23 mouse cellular contexts compared by ENCODE assay signal in genomic region chr11:77506941-77507340, GRCm38 (mm10). TPM values are rescaled to one million over a fixed set of nuclear protein-coding genes. Genes with fewer than 3 reads are reported as not detected.
A peak's percentile ranks its signal among the peaks of the same experiment; 100 is the strongest.
DNase-seq lines count a peak whose midpoint lies in the region; ATAC-seq and TF ChIP-seq lines count a peak whose summit lies in the region.
"Had no signal": no experiment of that assay in that cellular context is flagged by ENCODE, and none has a peak within 500 bp of the region (broad histone marks: within the 10 kb centered on the region; RNA-seq: fewer than 3 reads in every experiment).

No protein-coding gene starts in this region.

- ATAC-seq in forebrain, embryonic 16.5 days = no peak
- ATAC-seq in intestine, embryonic 16.5 days = no peak
- no peak for ATAC-seq in limb, embryonic 13.5 days (ENCODE audit: low FRiP score, low read depth)
- ATAC-seq: activated CD4-positive, CD25-positive, alpha-beta regulatory T cell, adult 4 months; Patski had no signal

- DNase-seq in forebrain, embryonic 10.5 days (ENCODE audit: extremely low spot score, low spot score) = no peak
- no peak for DNase-seq in layer of hippocampus, adult 2 months (ENCODE audit: low spot score in 2 of 2)
- no peak for DNase-seq in layer of hippocampus, adult 18-20 months (ENCODE audit: low spot score in 2 of 2)
- DNase-seq in liver = no peak
- DNase-seq: heart, postnatal 4 days; layer of hippocampus, adult 9-11 months; lung, embryonic 14.5 days; spleen, adult 18-20 months had no signal

- peaks cover 33% of the 10 kb centered on the region for H3K4me1 ChIP-seq in forebrain, embryonic 10.5 days
- H3K4me1 ChIP-seq in forebrain, embryonic 16.5 days (replicated peaks; ENCODE audit: control insufficient read depth, insufficient read depth, low read length) = peaks cover 5% of the 10 kb centered on the region; the same call in 1 of the 2 replicates
- peaks cover 38% of the 10 kb centered on the region for H3K4me1 ChIP-seq in intestine, embryonic 16.5 days (ENCODE audit: control insufficient read depth, insufficient read depth, low read length)
- H3K4me1 ChIP-seq in limb, embryonic 13.5 days = peaks cover 30% of the 10 kb centered on the region

- H3K27ac ChIP-seq in forebrain, embryonic 10.5 days = no peak overlapping the region
- no peak overlapping the region for H3K27ac ChIP-seq in forebrain, embryonic 16.5 days (ENCODE audit: low read length)
- H3K27ac ChIP-seq in layer of hippocampus, adult 2 months = 0 out of 2 replicates have a peak overlapping the region, but pooled peaks have one; percentile 3
- H3K27ac ChIP-seq in intestine, embryonic 16.5 days (ENCODE audit: low read length) = peak overlapping the region; percentile 77
- H3K27ac ChIP-seq in limb, embryonic 13.5 days = peak overlapping the region; percentile 3; the same call in 1 of the 2 replicates
- H3K27ac ChIP-seq: macrophage had no signal

- H3K36me3 ChIP-seq in forebrain, embryonic 10.5 days (replicated peaks) = peaks cover 85% of the 10 kb centered on the region
- peaks cover 24% of the 10 kb centered on the region for H3K36me3 ChIP-seq in forebrain, embryonic 16.5 days (ENCODE audit: control insufficient read depth, insufficient read depth)
- peaks cover 36% of the 10 kb centered on the region for H3K36me3 ChIP-seq in intestine, embryonic 16.5 days (ENCODE audit: control insufficient read depth, insufficient read depth, low read length)
- H3K36me3 ChIP-seq in limb, embryonic 13.5 days = peaks cover 76% of the 10 kb centered on the region

- no peak overlapping the region for H3K9ac ChIP-seq in forebrain, embryonic 16.5 days (replicated peaks; ENCODE audit: low read depth, low read length)
- peak overlapping the region; percentile 39 for H3K9ac ChIP-seq in intestine, embryonic 16.5 days (ENCODE audit: low read depth, low read length)
- H3K9ac ChIP-seq in limb, embryonic 13.5 days = no peak overlapping the region; the same call in 1 of the 2 replicates
- H3K9ac ChIP-seq: heart, embryonic 13.5 days; lung, embryonic 14.5 days had no signal

- H3K27me3 ChIP-seq in forebrain, embryonic 10.5 days (ENCODE audit: poor library complexity, severe bottlenecking) = peaks cover 8% of the 10 kb centered on the region; the same call in 1 of the 2 replicates
- H3K27me3 ChIP-seq in forebrain, embryonic 16.5 days (replicated peaks; ENCODE audit: control insufficient read depth, insufficient read depth, low read length) = no peaks in the 10 kb centered on the region
- H3K27me3 ChIP-seq in intestine, embryonic 16.5 days (replicated peaks; ENCODE audit: control insufficient read depth, insufficient read depth, low read length) = no peaks in the 10 kb centered on the region
- H3K27me3 ChIP-seq in limb, embryonic 13.5 days = no peaks in the 10 kb centered on the region
- H3K27me3 ChIP-seq: heart, embryonic 13.5 days; Patski had no signal

- no peaks in the 10 kb centered on the region for H3K9me3 ChIP-seq in forebrain, embryonic 10.5 days
- H3K9me3 ChIP-seq in forebrain, embryonic 16.5 days (ENCODE audit: control insufficient read depth, low read length) = no peaks in the 10 kb centered on the region
- no peaks in the 10 kb centered on the region for H3K9me3 ChIP-seq in intestine, embryonic 16.5 days (ENCODE audit: control insufficient read depth, low read length)
- no peaks in the 10 kb centered on the region for H3K9me3 ChIP-seq in limb, embryonic 13.5 days
- H3K9me3 ChIP-seq: heart, embryonic 13.5 days had no signal

- no peak for TF ChIP-seq CTCF in layer of hippocampus, adult 2 months (conservative IDR thresholded peaks at IDR 0.05)

- WGBS in forebrain, embryonic 10.5 days = 88% methylated on average over 6 of the region's 6 CpGs
- 81% methylated on average over 6 of the region's 6 CpGs for WGBS in forebrain, embryonic 16.5 days
- WGBS in intestine, embryonic 16.5 days = 72% methylated on average over 6 of the region's 6 CpGs
- 70% methylated on average over 6 of the region's 6 CpGs for WGBS in limb, embryonic 13.5 days

- H3K4me2 ChIP-seq in forebrain, embryonic 16.5 days (ENCODE audit: low read length) = no peak overlapping the region
- no peak overlapping the region for H3K4me2 ChIP-seq in intestine, embryonic 16.5 days (ENCODE audit: low read depth, low read length)
- H3K4me2 ChIP-seq in limb, embryonic 13.5 days (replicated peaks) = no peak overlapping the region
- H3K4me2 ChIP-seq: heart, embryonic 13.5 days; lung, embryonic 14.5 days; midbrain, embryonic 11.5 days had no signal

- H3K4me3 ChIP-seq in forebrain, embryonic 10.5 days = peak overlapping the region; percentile 9; the same call in 1 of the 2 replicates
- no peak overlapping the region for H3K4me3 ChIP-seq in forebrain, embryonic 16.5 days (replicated peaks; ENCODE audit: low read length)
- H3K4me3 ChIP-seq in layer of hippocampus, adult 2 months = no peak overlapping the region
- H3K4me3 ChIP-seq in intestine, embryonic 16.5 days (ENCODE audit: low read length) = no peak overlapping the region
- H3K4me3 ChIP-seq in limb, embryonic 13.5 days = no peak overlapping the region
- H3K4me3 ChIP-seq: heart, embryonic 13.5 days had no signal

RNA-seq across cellular contexts. Expression of gene Abhd15, which starts 8.0 kb away (rescaled TPM):
- polyA plus RNA-seq in forebrain, embryonic 10.5 days (2016; fragmentation: Nextera tagmentation; extraction: Ambion mirVana) = 4.7 and 5.5 TPM in 2 replicates
- 1.4 and 1.8 TPM in 2 replicates for polyA plus RNA-seq in forebrain, embryonic 16.5 days (2015; fragmentation: Nextera tagmentation; extraction: Ambion mirVana)
- total RNA-seq in layer of hippocampus, adult 2 months (2021) = 1 to 10 TPM; 1.4 to 1.7 TPM
- total RNA-seq in layer of hippocampus, adult 18-20 months (2021) = 1 to 10 TPM; 1.4 to 1.7 TPM
- 4.0 and 4.7 TPM in 2 replicates for polyA plus RNA-seq in intestine, embryonic 16.5 days (2015; fragmentation: Nextera tagmentation; extraction: Ambion mirVana)
- polyA plus RNA-seq in limb, embryonic 13.5 days (2015; fragmentation: Nextera tagmentation; extraction: Ambion mirVana) = 1.5 and 1.6 TPM in 2 replicates

RNA-seq across cellular contexts. Expression of gene Trp53i13, which starts 8.8 kb away (rescaled TPM):
- polyA plus RNA-seq in forebrain, embryonic 10.5 days (2016; fragmentation: Nextera tagmentation; extraction: Ambion mirVana) = 30.4 and 32.7 TPM in 2 replicates
- polyA plus RNA-seq in forebrain, embryonic 16.5 days (2015; fragmentation: Nextera tagmentation; extraction: Ambion mirVana) = 13.0 and 14.9 TPM in 2 replicates
- total RNA-seq in layer of hippocampus, adult 2 months (2021) = 1 to 10 TPM; 5.7 to 7.4 TPM
- 1 to 10 TPM; 6.7 to 7.5 TPM for total RNA-seq in layer of hippocampus, adult 18-20 months (2021)
- polyA plus RNA-seq in intestine, embryonic 16.5 days (2015; fragmentation: Nextera tagmentation; extraction: Ambion mirVana) = 24.1 and 24.3 TPM in 2 replicates
- 57.6 and 57.8 TPM in 2 replicates for polyA plus RNA-seq in limb, embryonic 13.5 days (2015; fragmentation: Nextera tagmentation; extraction: Ambion mirVana)

RNA-seq across cellular contexts. Expression of gene Gm10392, which starts 12.1 kb away (rescaled TPM):
- 0.10 TPM in 2 replicates for polyA plus RNA-seq in forebrain, embryonic 10.5 days (2016; fragmentation: Nextera tagmentation; extraction: Ambion mirVana)
- polyA plus RNA-seq in forebrain, embryonic 16.5 days (2015; fragmentation: Nextera tagmentation; extraction: Ambion mirVana) = not detected in 2 replicates
- total RNA-seq in layer of hippocampus, adult 2 months (2021) = not detected
- total RNA-seq in layer of hippocampus, adult 18-20 months (2021) = not detected
- 0.10 and 0.12 TPM in 2 replicates for polyA plus RNA-seq in intestine, embryonic 16.5 days (2015; fragmentation: Nextera tagmentation; extraction: Ambion mirVana)
- polyA plus RNA-seq in limb, embryonic 13.5 days (2015; fragmentation: Nextera tagmentation; extraction: Ambion mirVana) = not detected in 2 replicates
- total RNA-seq: adrenal gland, postnatal 14 days; gastrocnemius, postnatal 4 days; heart, postnatal 4 days; liver, adult 2 months had no signal
- polyA plus RNA-seq: forebrain, embryonic 14.5 days; heart, embryonic 13.5 days; kidney, embryonic 16.5 days; liver, adult 2 months; macrophage; neural tube, embryonic 14.5 days; Patski; stomach, embryonic 14.5 days had no signal

RNA-seq across cellular contexts. Expression of gene Git1, which starts 13.6 kb away (rescaled TPM):
- 12.2 and 12.8 TPM in 2 replicates for polyA plus RNA-seq in forebrain, embryonic 10.5 days (2016; fragmentation: Nextera tagmentation; extraction: Ambion mirVana)
- 14.1 and 16.3 TPM in 2 replicates for polyA plus RNA-seq in forebrain, embryonic 16.5 days (2015; fragmentation: Nextera tagmentation; extraction: Ambion mirVana)
- total RNA-seq in layer of hippocampus, adult 2 months (2021) = 100 to 1,000 TPM; 295 to 316 TPM
- total RNA-seq in layer of hippocampus, adult 18-20 months (2021) = 100 to 1,000 TPM; 304 to 343 TPM
- polyA plus RNA-seq in intestine, embryonic 16.5 days (2015; fragmentation: Nextera tagmentation; extraction: Ambion mirVana) = 12.2 and 12.8 TPM in 2 replicates
- polyA plus RNA-seq in limb, embryonic 13.5 days (2015; fragmentation: Nextera tagmentation; extraction: Ambion mirVana) = 9.8 and 10.9 TPM in 2 replicates

RNA-seq across cellular contexts. Expression of gene Ankrd13b, which starts 17.5 kb away (rescaled TPM):
- polyA plus RNA-seq in forebrain, embryonic 10.5 days (2016; fragmentation: Nextera tagmentation; extraction: Ambion mirVana) = 9.2 and 9.4 TPM in 2 replicates
- 33.1 and 38.4 TPM in 2 replicates for polyA plus RNA-seq in forebrain, embryonic 16.5 days (2015; fragmentation: Nextera tagmentation; extraction: Ambion mirVana)
- total RNA-seq in layer of hippocampus, adult 2 months (2021) = 10 to 100 TPM; 80.1 to 81.7 TPM
- 10 to 100 TPM; 79.4 to 82.3 TPM for total RNA-seq in layer of hippocampus, adult 18-20 months (2021)
- 1.6 and 1.7 TPM in 2 replicates for polyA plus RNA-seq in intestine, embryonic 16.5 days (2015; fragmentation: Nextera tagmentation; extraction: Ambion mirVana)
- 10.0 and 10.4 TPM in 2 replicates for polyA plus RNA-seq in limb, embryonic 13.5 days (2015; fragmentation: Nextera tagmentation; extraction: Ambion mirVana)

Comparison
In these comparisons a context has a peak if more than half of its experiments do, and no peak if none do; other contexts are left out.
1. H3K27ac ChIP-seq: peak in layer of hippocampus, adult 2 months (single experiment), intestine, embryonic 16.5 days (single experiment) and limb, embryonic 13.5 days (single experiment); none in forebrain, embryonic 10.5 days (single experiment) and forebrain, embryonic 16.5 days (single experiment).